24 mouse cellular contexts compared by ENCODE assay signal in genomic region chr11:58281970-58282496, GRCm38 (mm10). TPM values are rescaled to one million over a fixed set of nuclear protein-coding genes. Genes with fewer than 3 reads are reported as not detected.
DNase-seq lines count a peak whose midpoint lies in the region; ATAC-seq and TF ChIP-seq lines count a peak whose summit lies in the region.
"Had no signal": no experiment of that assay in that cellular context is flagged by ENCODE, and none has a peak within 500 bp of the region (broad histone marks: within the 10 kb centered on the region; RNA-seq: fewer than 3 reads in every experiment).

No protein-coding gene starts in this region.

- 37% methylated on average over 13 of the region's 13 CpGs for WGBS in bone marrow, adult 2 months

- H3K27ac ChIP-seq in bone marrow, adult 2 months (ENCODE audit: control insufficient read depth, insufficient read depth, low read depth, low read length, poor library complexity) = peak overlapping the region; percentile 74
- H3K27ac ChIP-seq: embryonic facial prominence, embryonic 12.5 days; forebrain, embryonic 15.5 days; heart, adult 2 months; heart, embryonic 13.5 days; hindbrain, embryonic 10.5 days; hindbrain, embryonic 14.5 days had no signal

- H3K4me3 ChIP-seq in bone marrow, adult 2 months (replicated peaks; ENCODE audit: control insufficient read depth, low read depth, low read length) = peak overlapping the region; percentile 42
- H3K4me3 ChIP-seq: embryonic facial prominence, embryonic 12.5 days; forebrain, embryonic 15.5 days; heart, adult 2 months; heart, embryonic 13.5 days; hindbrain, embryonic 10.5 days had no signal

- ATAC-seq in hematopoietic stem cell, adult 5-6 weeks (replicated peaks in 1 of 2; ENCODE audit: insufficient read depth in 1 of 2, low FRiP score in 2 of 2, low TSS enrichment in 1 of 2, low read depth in 1 of 2, poor library complexity in 2 of 2, severe bottlenecking in 2 of 2) = peak; percentile 75 to 78
- ATAC-seq: activated CD4-positive, CD25-positive, alpha-beta regulatory T cell, adult 4 months; CD4-positive, CD25-positive, alpha-beta regulatory T cell, adult 4 months; forebrain, embryonic 15.5 days; intestine, embryonic 16.5 days had no signal

- TF ChIP-seq CTCF in bone marrow, adult 2 months (IDR thresholded peaks at IDR 0.05; ENCODE audit: control insufficient read depth, insufficient read depth, low read length) = no peak

- TF ChIP-seq POLR2A in bone marrow, adult 2 months (IDR thresholded peaks at IDR 0.05; ENCODE audit: borderline replicate concordance, control insufficient read depth, low read depth, low read length) = no peak

- H3K4me1 ChIP-seq in bone marrow, adult 2 months (ENCODE audit: control insufficient read depth, insufficient read depth, low read length) = peaks cover 7% of the 10 kb centered on the region
- H3K4me1 ChIP-seq: embryonic facial prominence, embryonic 12.5 days; forebrain, embryonic 15.5 days; heart, embryonic 13.5 days; hindbrain, embryonic 10.5 days had no signal

- intact Hi-C loops in gastrocnemius, postnatal 36 days (cut with DNase I) = no loop called here

- DNase-seq in CD4-positive helper T cell, adult 2 months (ENCODE audit: low read depth, low spot score) = peak; percentile 54
- DNase-seq in naive thymus-derived CD4-positive, alpha-beta T cell, adult 2 months (ENCODE audit: low read depth) = peak; percentile 32
- DNase-seq in gastrocnemius, postnatal 36 days = no peak
- DNase-seq in lung, postnatal 25 days (ENCODE audit: low spot score) = no peak
- no peak for DNase-seq in kidney, adult 9 months
- DNase-seq: adrenal gland, postnatal 14 days; cerebellum, adult 2 months; cerebellum, postnatal 10 days; heart, adult 2 months had no signal

RNA-seq across cellular contexts. Expression of gene 4930438A08Rik, which starts 7.4 kb away (rescaled TPM):
- 5.9 and 21.1 TPM in 2 replicates for polyA plus RNA-seq in bone marrow, adult 2 months (2011; ENCODE audit: insufficient read depth, insufficient read length, low replicate concordance, missing spikeins)
- total RNA-seq in hematopoietic stem cell, adult 5-6 weeks (2017) = 2.7 and 10.8 TPM in 2 replicates
- not detected for total RNA-seq in gastrocnemius, postnatal 36 days (2021)
- total RNA-seq: adrenal gland, adult 18-20 months; adrenal gland, postnatal 14 days; gastrocnemius, adult 8-10 months; gastrocnemius, postnatal 4 days; heart, adult 2 months; MEL had no signal
- polyA plus RNA-seq: activated CD4-positive, CD25-positive, alpha-beta regulatory T cell, adult 4 months; CD4-positive, CD25-positive, alpha-beta regulatory T cell, adult 4 months; cerebellum, adult 2 months; forebrain, embryonic 15.5 days; heart, adult 2 months; heart, embryonic 13.5 days; heart, postnatal 0 days; hindbrain, embryonic 14.5 days; intestine, embryonic 16.5 days had no signal

RNA-seq across cellular contexts. Expression of gene Zfp692, which starts 24.8 kb away (rescaled TPM):
- polyA plus RNA-seq in bone marrow, adult 2 months (2011; ENCODE audit: insufficient read depth, insufficient read length, low replicate concordance, missing spikeins) = 17.8 and 53.9 TPM in 2 replicates
- total RNA-seq in hematopoietic stem cell, adult 5-6 weeks (2017) = 16.2 and 23.3 TPM in 2 replicates
- total RNA-seq in gastrocnemius, postnatal 36 days (2021) = 1 to 10 TPM; 3.4 to 4.0 TPM

RNA-seq across cellular contexts. Expression of gene Zfp672, which starts 48.1 kb away (rescaled TPM):
- 20.1 and 39.4 TPM in 2 replicates for polyA plus RNA-seq in bone marrow, adult 2 months (2011; ENCODE audit: insufficient read depth, insufficient read length, low replicate concordance, missing spikeins)
- 34.0 and 54.5 TPM in 2 replicates for total RNA-seq in hematopoietic stem cell, adult 5-6 weeks (2017)
- 10 to 100 TPM; 36.7 to 41.7 TPM for total RNA-seq in gastrocnemius, postnatal 36 days (2021)

RNA-seq across cellular contexts. Expression of gene Sh3bp5l, which starts 48.5 kb away (rescaled TPM):
- 12.6 and 17.7 TPM in 2 replicates for polyA plus RNA-seq in bone marrow, adult 2 months (2011; ENCODE audit: insufficient read depth, insufficient read length, low replicate concordance, missing spikeins)
- 35.5 and 36.7 TPM in 2 replicates for total RNA-seq in hematopoietic stem cell, adult 5-6 weeks (2017)
- total RNA-seq in gastrocnemius, postnatal 36 days (2021) = 10 to 100 TPM; 26.1 to 27.9 TPM

Comparison
In these comparisons a context has a peak if more than half of its experiments do, and no peak if none do; other contexts are left out.
1. DNase-seq: peak in CD4-positive helper T cell, adult 2 months (single experiment) and naive thymus-derived CD4-positive, alpha-beta T cell, adult 2 months (single experiment); none in gastrocnemius, postnatal 36 days (0 of 2), lung, postnatal 25 days (single experiment) and kidney, adult 9 months (single experiment).